Mouse (Mus musculus) cerebellum, adult 18-20 months (tissue): ENCODE results near the gene Pafah1b1.
A peak's percentile ranks its signal among the peaks of the same experiment; 100 is the strongest.

Experiments
- DNase-seq, 2 experiments: peaks; one replicate each; pipeline ENCODE4 v3.0.0; 2021

The Pafah1b1 gene

DNA sequence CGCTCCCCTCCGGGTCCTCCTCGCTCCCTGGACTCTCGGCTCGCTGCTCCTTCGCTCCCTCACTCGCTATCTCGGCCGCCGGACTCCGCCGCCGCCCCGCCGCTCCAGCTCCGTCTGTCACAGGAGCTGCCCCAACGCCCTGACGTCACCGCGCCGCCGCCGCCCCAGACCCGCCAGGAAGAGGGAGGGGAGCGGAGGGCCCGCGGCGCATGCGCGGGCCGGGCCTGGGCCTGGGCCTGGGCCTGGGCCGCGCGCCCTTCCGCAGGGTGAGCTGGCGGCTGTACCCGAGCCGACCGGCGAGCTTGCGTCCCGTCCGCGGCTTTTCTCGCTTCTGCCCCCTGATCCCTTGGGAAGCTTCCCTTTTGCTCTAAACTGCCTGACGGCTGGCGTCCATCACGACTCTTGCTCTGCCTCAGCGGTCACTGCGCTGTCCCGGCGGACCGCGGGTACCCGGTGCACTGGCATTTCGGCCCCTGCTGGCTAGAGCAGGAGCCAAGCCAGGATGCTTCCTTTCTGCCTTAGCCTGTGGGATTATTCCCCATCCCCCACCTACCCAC, at the start of gene Pafah1b1:
TSS of gene Pafah1b1 (minus strand) at position 436 of the 557 bp plus-strand sequence.
- DNase-seq, result peak; percentile 96 to 98

DNA sequence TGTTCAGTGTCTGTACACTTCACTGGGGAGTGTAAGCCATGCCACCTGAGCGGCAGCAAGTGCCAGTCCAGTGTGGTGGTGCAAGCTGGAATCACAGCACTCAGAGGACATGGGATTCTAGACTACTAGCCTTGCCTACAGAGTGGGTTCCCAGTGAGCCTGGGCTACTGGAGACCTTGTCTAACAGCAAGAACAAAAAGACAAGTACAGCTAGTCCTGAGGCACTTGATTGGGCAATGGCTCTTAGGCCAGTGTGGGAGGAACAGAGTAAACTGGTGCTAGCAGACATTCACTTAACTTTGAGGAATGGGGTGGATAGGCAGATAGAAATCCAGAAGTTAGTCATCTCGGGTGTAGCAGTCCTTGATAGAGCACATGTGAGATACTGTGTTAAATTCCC, 47.9 kb upstream of the Pafah1b1 start:
- DNase-seq, result no peak

DNA sequence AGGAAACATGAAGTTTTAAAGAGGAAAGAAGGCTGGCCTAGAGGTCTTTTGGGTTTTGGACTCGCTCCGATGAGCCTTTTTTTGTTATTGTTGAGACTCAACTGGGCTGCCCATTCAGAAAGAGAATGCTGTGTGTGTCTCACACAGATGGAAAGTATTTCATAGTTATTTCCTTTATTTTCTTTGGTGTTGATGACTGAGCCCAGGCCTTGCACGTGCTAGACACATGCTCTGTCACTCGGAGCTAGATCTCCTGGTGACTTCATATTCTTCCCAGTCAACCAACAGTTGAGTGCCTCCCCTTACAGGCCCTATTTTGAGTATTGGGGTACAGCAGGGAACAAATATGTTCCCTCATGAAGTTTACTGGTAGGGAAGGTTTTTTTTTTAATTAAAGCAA, 47.2 kb upstream of the Pafah1b1 start:
- no peak for DNase-seq

DNA sequence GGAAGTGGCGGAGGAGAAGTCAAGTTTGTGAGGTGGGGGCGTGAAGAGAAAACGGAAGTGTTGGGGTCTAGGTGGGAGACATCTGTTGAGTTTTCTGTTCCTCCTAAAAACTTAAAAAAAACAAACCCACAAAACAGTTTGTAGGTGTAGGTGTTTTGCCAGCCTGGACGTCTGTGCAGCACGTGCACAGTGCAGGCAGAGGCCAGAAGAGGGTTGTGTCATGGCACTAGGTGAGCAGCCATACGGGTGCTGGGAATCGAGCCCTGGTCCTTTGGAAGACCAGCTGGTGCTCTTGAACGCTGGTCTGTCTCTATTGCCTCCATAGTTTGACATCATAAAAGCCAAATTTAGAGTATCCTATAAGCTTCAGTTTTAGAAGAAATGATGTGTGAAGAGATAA, 46.8 kb upstream of the Pafah1b1 start:
- DNase-seq, result peak in 1 of 2 experiments; percentile 15

- DNase-seq, result peak; percentile 91 to 94
Observed at GRCm38 (mm10) chr11:74770595-74771207, 46.2 kb upstream of the Pafah1b1 start, which contains the start of gene Mettl16. Gene Mettl16, plus strand, starts transcription at chr11:74770830.

- peak in 1 of 2 experiments; percentile 7 for DNase-seq
Observed at GRCm38 (mm10) chr11:74770037-74770436, 45.6 kb upstream of the Pafah1b1 start.

- peak; percentile 27 to 33 for DNase-seq
Observed at GRCm38 (mm10) chr11:74768045-74768444, 43.6 kb upstream of the Pafah1b1 start.

DNA sequence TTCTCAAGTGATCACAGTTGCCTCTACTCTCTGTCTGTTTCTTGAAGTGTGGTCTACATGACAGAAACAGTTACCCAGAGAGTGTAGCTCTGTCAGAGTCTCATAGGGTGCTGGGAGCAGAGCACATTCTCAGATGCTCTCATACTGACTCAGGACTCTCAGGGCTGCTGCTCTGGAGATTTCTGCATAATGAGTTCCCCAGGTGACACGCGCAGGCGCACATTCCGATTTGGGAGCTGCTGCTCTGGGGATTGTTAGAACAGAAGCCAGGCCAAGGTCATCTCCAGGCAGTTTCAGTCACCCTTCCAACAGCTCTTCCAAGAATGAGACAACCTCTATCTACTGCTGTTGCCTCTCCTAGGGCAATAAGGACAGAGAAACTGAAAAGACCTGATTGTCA, 43.0 kb upstream of the Pafah1b1 start:
- DNase-seq, result no peak

DNA sequence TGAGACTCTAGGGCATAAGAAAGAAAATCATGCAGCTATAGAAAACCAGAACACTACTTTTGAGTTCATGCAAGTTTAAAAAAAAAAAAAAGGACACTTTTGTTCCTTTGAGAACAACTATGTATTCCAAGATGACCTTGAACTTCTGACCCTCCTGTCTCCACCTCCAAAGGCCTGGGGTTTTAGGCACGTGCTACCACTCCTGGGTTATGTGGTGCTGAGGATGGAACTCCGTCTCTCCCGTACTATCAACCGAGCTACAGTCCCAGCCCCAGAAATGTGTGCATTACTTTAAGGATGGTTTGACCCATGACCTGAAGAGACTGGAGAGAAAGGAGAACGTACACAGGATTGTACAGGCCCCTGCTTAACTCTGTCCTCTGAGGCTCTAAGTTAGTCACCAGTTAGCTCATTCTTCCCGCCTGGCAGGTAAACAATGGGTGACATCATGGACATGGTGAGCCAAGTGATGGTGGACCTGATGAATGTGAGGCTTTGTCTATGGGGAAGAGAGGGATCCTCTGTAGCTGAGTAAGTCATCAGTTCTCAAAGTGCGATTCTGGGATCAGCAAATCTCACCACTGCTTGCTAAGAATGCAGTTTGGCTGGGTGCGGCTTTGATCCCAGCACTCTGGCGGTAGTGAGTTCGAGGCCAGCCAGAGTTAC, 39.6 kb upstream of the Pafah1b1 start:
- no peak for DNase-seq

- DNase-seq, result no peak
Observed at GRCm38 (mm10) chr11:74761011-74761705, 36.7 kb upstream of the Pafah1b1 start.

- DNase-seq, result no peak
Observed at GRCm38 (mm10) chr11:74756631-74757030, 32.2 kb upstream of the Pafah1b1 start.

DNA sequence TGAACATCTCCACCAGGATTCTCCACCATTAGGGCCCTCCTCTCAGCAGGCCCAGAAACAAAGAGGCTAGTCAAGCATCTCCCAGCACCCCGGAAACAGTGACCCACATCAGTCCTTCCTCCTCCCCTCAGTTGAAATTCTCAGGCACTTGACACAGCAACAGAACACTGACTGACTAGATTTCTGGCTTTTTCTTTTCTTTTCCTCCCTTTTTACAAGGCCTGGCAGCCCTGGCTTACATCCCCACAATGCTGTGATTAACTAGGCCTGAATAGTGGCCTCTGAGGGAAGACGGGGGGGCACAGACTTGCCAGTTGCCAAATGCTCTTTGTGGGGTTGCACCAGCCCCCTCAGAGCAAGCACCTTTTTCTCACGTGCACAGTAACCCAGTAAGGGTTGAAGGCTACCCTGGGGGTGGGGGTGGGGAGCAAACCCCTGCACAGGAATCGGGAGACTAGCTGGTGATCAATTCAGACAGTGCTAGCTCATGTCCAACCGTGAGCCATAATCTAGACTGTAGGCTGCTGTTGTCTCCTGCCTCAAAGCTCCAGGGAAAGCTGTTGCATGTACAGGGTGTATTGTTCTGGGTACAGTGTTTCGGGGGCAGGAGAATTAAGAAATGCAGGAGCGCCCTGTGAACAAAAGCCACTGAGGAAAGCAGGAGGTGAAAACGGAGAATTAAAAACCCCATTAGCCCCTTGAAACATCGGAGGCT, 27.0 kb upstream of the Pafah1b1 start:
- no peak for DNase-seq

GRCm38 (mm10) chr11:74750662-74751351, 26.3 kb upstream of the Pafah1b1 start:
- DNase-seq, result no peak

- no peak for DNase-seq
Observed at GRCm38 (mm10) chr11:74749241-74749640, 24.8 kb upstream of the Pafah1b1 start.

DNA sequence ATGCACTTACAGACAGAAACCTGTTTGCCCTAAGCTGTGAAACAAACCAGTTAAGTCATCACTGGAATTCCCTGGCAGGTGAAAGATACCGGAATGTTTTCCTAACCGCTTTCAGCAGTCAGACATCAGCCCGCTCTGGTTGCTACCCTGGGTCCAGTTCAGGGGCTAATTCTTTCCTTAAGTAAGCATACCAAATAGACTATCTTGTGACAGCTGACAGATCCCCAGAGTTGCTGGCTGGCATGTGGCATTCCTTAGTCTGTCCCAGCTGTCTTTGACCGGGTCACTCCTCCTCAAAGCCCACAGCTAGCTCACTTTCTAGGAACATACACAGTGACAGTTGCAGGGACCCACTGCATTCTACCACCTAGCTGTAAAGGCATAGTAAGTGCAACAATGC, 23.6 kb upstream of the Pafah1b1 start:
- no peak for DNase-seq

DNA sequence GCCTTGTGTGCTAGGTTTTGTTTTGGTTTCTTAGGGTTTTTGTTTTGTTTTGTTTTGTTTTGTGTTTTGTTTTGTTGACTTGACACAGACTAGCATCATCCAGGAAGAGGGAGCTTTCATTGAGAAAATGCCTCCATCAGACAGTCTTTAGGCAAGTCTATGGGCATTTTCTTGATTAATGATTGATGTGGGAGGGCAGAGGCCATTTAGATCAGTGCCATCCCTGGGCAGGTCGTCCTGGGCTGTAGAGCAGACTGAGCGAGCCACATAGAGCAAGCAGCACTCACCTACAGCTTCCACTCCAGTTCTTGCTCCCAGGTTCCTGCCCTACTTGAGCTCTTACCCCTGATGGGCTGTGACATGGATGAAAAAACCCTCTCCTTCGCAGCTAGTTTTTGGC, 13.4 kb upstream of the Pafah1b1 start:
- no peak for DNase-seq

GRCm38 (mm10) chr11:74734917-74735316, 10.4 kb upstream of the Pafah1b1 start:
- DNase-seq, result peak in 1 of 2 experiments; percentile 15

DNA sequence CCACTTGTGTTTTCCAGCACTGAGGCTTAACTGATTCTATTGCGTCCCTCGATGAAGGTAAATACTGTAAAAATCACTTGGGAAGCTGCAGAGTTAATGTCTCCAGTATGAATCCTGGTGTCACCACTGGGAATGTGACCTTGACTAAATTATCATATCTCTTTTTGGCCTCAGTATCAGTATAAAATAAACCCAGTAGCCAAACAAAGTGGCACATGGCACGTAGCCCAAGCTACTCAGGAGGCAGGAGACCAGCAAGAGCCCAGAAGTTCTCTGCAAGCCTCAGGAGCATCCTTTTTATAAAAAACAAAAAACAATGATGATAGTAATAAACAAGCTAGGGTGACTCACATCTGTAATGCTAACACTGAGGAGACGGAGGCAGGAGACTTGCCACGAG, 711 bp upstream of the Pafah1b1 start:
- peak; percentile 23 to 40 for DNase-seq

DNA sequence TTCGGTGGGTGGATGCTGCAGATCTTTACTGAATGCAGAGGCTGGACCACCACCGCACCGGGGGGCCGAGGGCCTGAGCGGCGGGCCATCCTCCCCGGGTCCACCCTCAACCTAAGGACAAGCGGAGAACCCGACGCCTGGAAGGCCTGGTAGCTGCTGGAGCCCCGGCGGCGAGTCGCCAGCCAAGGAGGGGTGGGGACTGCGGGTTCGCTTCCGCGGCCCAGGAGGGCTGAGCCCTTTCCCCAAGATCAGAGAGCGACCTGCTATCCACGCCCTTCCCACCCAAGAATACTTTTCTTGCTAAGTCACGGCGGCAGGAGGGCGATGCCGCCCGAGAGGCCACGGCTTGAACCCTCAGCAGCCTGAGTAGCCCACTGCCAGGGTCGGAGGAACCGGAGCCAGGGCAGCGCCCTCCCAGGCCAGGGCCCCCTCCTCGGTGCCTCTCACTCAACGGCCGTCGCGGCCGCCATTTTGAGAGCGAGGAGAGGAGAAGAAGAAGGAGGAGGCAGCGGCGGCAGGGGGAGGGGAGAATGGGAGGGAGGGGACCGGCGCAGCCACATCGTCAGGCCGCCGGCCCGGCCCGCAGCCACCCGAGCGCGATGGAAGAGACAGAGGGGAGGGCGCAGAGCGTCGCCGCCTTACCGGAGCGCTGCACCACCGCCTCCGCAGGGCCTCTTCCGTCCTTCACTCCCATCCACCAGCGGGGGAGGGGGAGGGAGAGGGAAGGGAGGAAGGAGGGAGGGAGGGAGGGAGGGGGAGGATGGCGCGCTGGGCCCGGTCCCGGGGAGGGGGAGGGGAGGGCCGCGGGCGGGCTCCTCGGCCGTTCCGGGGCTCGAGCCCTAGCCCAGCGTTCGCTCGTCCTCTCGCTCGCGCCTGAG, 874 bp downstream of the Pafah1b1 start:
- DNase-seq, result peak; percentile 82

DNA sequence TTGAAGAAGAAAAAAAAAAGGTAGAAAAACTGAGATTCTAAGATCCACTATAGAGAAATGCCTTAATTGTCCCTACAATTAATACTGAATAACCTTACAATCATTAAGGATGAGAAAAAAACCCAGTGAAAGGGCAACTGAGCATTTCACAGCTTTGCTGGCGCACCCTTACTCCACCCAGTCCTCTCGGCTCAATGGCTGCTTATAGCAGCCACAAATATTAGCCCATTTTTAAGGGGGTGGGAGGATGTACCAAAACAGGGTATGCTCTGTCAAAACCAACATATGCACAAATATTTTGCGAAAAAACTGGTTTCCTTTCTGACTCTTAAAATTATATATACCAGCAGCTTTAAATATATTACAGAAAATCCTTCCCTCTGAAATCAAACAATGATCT, 2.5 kb downstream of the Pafah1b1 start:
- no peak for DNase-seq

- no peak for DNase-seq
Observed at GRCm38 (mm10) chr11:74721141-74721540, 3.3 kb downstream of the Pafah1b1 start.
